Mouse (Mus musculus): ENCODE results near the gene Lrguk.

GRCm38 (mm10) chr6:34159998-34160815 lies 131.0 kb downstream of the Lrguk start:
- TF ChIP-seq POLR2A (IDR thresholded peaks at IDR 0.05; ENCODE audit: control insufficient read depth, extremely low read depth, insufficient read depth, low read length, poor library complexity) (no peak), CTCF (IDR thresholded peaks at IDR 0.05; ENCODE audit: borderline replicate concordance, control insufficient read depth, extremely low read depth, insufficient read depth, low read length, poor library complexity) (no peak)
